Mouse (Mus musculus) liver, postnatal 0 days (tissue): ENCODE results near the gene Immp2l.

ENCODE experiments used
- CTCF ChIP-seq: sonication (generic); IDR thresholded peaks from 2 replicates; pipeline ENCODE4 v1.5.1; 2016; ENCODE audit warnings: antibody characterized with exemption, low read depth
- EP300 ChIP-seq: IDR thresholded peaks from 2 replicates; pipeline ENCODE4 v1.6.1; 2016; ENCODE audit warnings: antibody characterized with exemption, low read depth, mild to moderate bottlenecking

- no peak for TF ChIP-seq EP300
- TF ChIP-seq CTCF: no peak
These were observed 815.4 kb downstream of the Immp2l start for GRCm38 (mm10) chr12:41839241-41839640.
